Comparison of ENCODE assay signal across 8 mouse cellular contexts in the genomic region with DNA sequence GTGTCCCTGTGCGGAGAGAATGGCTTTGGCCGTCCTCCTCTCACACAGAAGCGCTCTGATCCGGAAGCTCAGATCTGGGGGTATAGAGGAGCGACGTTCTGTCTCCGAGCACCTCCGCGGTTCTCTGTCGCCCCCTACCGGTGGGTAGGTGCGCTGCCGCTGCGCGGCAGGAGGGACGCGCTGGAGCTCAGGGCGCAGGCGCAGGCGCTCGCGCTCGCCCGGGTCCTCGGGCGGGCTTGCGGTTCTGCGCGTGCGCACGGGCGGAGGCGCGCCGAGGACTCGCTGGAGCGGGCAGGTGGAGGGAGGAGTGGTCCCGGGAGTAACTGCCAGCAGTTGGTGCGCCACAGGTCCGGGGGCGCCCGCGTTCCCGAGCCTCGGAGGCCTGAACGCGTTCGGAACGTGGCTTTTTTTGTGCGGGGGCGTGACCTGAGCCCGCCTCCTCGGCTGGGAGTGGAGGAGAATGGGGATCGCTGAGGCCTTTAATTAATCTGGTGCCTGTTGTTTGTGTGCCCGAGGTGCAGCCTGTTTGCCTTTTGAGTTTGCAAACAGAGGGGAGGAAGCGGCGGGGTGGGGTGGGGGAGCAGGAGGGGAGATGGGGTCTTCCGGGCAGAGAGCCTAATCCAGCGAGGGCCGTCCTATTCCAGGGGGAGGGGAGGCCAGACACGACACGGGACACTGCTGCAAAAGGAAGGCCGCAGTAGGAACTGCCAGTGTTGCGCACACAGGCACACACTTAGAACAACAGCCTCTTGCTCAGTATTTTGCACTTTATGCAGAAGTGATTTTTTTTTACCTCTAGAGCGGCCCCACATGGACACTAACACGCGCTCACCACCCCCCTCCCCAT. TPM values are rescaled to one million over a fixed set of nuclear protein-coding genes. Genes with fewer than 3 reads are reported as not detected.
DNase-seq lines count a peak whose midpoint lies in the region; ATAC-seq and TF ChIP-seq lines count a peak whose summit lies in the region.

Gene Tmem106c (plus strand): TSS at position 212 of the 847 bp plus-strand sequence.

- DNase-seq in Patski (ENCODE audit: low read depth, low spot score): peak; percentile 72
- peak; percentile 95 to 97 for DNase-seq in cerebellum, postnatal 14 days
- DNase-seq in frontal cortex, postnatal 25 days (ENCODE audit: low spot score in 2 of 2): peak; percentile 76 to 89
- peak; percentile 97 for DNase-seq in hindbrain, embryonic 14.5 days (ENCODE audit: low spot score)
- peak; percentile 91 to 93 for DNase-seq in layer of hippocampus, postnatal 36 days
- peak; percentile 90 for DNase-seq in lung, postnatal 36 days
- DNase-seq in retina, postnatal 1 day: peak; percentile 97
- DNase-seq in urinary bladder, adult 18-20 months (ENCODE audit: low spot score in 2 of 2): peak; percentile 86

- peak within 1 kb of the TSS; percentile 59 for H3K4me3 ChIP-seq in hindbrain, embryonic 14.5 days (replicated peaks; ENCODE audit: low read length)

- CTCF ChIA-PET in Patski (lab: Charles Lee): interaction anchor here (0.6 to 2.9 kb wide), 50 partner anchors 11 to 300 kb away, joined by 3 to 31 read pairs (median 4); partner anchors contain the start of gene Vdr

- peak within 1 kb of the TSS; percentile 83 for H3K27ac ChIP-seq in hindbrain, embryonic 14.5 days

- H3K9ac ChIP-seq in hindbrain, embryonic 14.5 days: peak within 1 kb of the TSS; percentile 72

- peak within 1 kb of the TSS; percentile 72 for H3K4me2 ChIP-seq in hindbrain, embryonic 14.5 days (replicated peaks)

- no peaks in the 10 kb centered on the region for H3K27me3 ChIP-seq in Patski
- H3K27me3 ChIP-seq in hindbrain, embryonic 14.5 days (ENCODE audit: control insufficient read depth, insufficient read depth, low read length): no peaks in the 10 kb centered on the region

- peak; percentile 100 for TF ChIP-seq CTCF in Patski (IDR thresholded peaks at IDR 0.05)

- in situ Hi-C loops in Patski (cut with MboI; ENCODE audit: low pct_unique_long_range_greater_than_20kb): loop anchor here (5.0 kb wide), 3 partner anchors 112 to 247 kb away; no protein-coding TSS in a partner anchor

- no peaks in the 10 kb centered on the region for H3K9me3 ChIP-seq in hindbrain, embryonic 14.5 days (ENCODE audit: control insufficient read depth, low read length)

- ATAC-seq in Patski: peak; percentile 86
- ATAC-seq in hindbrain, embryonic 14.5 days (ENCODE audit: low FRiP score): peak; percentile 94

- H3K4me1 ChIP-seq in hindbrain, embryonic 14.5 days (replicated peaks; ENCODE audit: control insufficient read depth, insufficient read depth, low read length): peaks cover 9% of the 10 kb centered on the region

- POLR2A ChIA-PET in Patski (lab: Charles Lee): interaction anchor here (0.7 to 1.6 kb wide), 7 partner anchors 11 to 1185 kb away, joined by 3 to 11 read pairs (median 4); no protein-coding TSS in a partner anchor

- H3K36me3 ChIP-seq in hindbrain, embryonic 14.5 days (replicated peaks; ENCODE audit: control insufficient read depth, insufficient read depth): no peaks in the 10 kb centered on the region; the same call in 1 of the 2 replicates

- under 1% methylated on average over 67 of the region's 67 CpGs for WGBS in hindbrain, embryonic 14.5 days

RNA-seq across cellular contexts. Expression of gene Tmem106c, which starts in this region (rescaled TPM):
- polyA plus RNA-seq in Patski (2021): 118 TPM
- polyA plus RNA-seq in hindbrain, embryonic 14.5 days (2014; fragmentation: Nextera tagmentation; extraction: Ambion mirVana): 54.9 and 58.0 TPM in 2 replicates
- total RNA-seq in layer of hippocampus, postnatal 36 days (2021): 10 to 100 TPM; 29.1 to 30.4 TPM

Comparison
In these comparisons a context has a peak if more than half of its experiments do, and no peak if none do; other contexts are left out.
1. Peak in every context shown above with its lines: DNase-seq, ATAC-seq, H3K4me3 ChIP-seq and H3K27ac ChIP-seq.